Mouse (Mus musculus) G1E (cell line): Measurements from ENCODE around the gene Nmrk2. TPM values are rescaled to one million over a fixed set of nuclear protein-coding genes. Genes with fewer than 3 reads are reported as not detected.
"Not testable (repeated sequence)": the region's sequence is repeated elsewhere in the genome, so short reads cannot be mapped to it uniquely, and the experiment has no call there.

Experiments used
- ATAC-seq: 2 replicates; pipeline ENCODE4 v1.8.0; 2016; ENCODE audit warnings: mild to moderate bottlenecking; ENCODE audit not compliant: insufficient number of reproducible peaks, poor library complexity, low FRiP score, severe bottlenecking; ENCODE audit errors: extremely low read depth
- DNase-seq: peaks from one replicate; pipeline ENCODE4 v3.0.0; 2012; ENCODE audit warnings: low spot score
- H3K27me3 ChIP-seq: 2 replicates; pipeline ENCODE4 v1.6.1; 2012; ENCODE audit warnings: mild to moderate bottlenecking, low read length, inconsistent platforms; ENCODE audit not compliant: insufficient read depth
- H3K36me3 ChIP-seq: replicated peaks from 2 replicates; pipeline ENCODE3; 2012; ENCODE audit warnings: mild to moderate bottlenecking, inconsistent platforms
- H3K4me1 ChIP-seq: 2 replicates; pipeline ENCODE4 v1.6.1; 2012; ENCODE audit warnings: low read depth, low read length, inconsistent platforms, mixed read lengths; ENCODE audit not compliant: insufficient read depth
- H3K4me3 ChIP-seq: 2 replicates; pipeline ENCODE4 v1.5.1; 2012; ENCODE audit warnings: low read depth, mild to moderate bottlenecking, inconsistent platforms, low read length, moderate library complexity, mixed read lengths
- H3K9me3 ChIP-seq: replicated peaks from 2 replicates; pipeline ENCODE4 v1.6.1; 2012; ENCODE audit warnings: inconsistent platforms
- CTCF ChIP-seq: IDR thresholded peaks from 2 replicates; pipeline ENCODE4 v1.5.1; 2012; ENCODE audit warnings: low read depth, low read length, inconsistent platforms, mixed read lengths
- GATA1 ChIP-seq: IDR thresholded peaks from 2 replicates; pipeline ENCODE4 v1.6.1; 2012; ENCODE audit warnings: borderline replicate concordance, low read length, inconsistent platforms, mixed read lengths
- GATA2 ChIP-seq: IDR thresholded peaks from 2 replicates; pipeline ENCODE4 v1.6.1; 2012; ENCODE audit warnings: low read depth, low read length, inconsistent platforms, borderline replicate concordance
- POLR2AphosphoS5 ChIP-seq: IDR thresholded peaks from 2 replicates; pipeline ENCODE4 v1.6.1; 2012; ENCODE audit warnings: low read depth, low read length, inconsistent platforms; ENCODE audit not compliant: insufficient replicate concordance
- TAL1 ChIP-seq: conservative IDR thresholded peaks from 2 replicates; pipeline ENCODE4 v1.6.1; 2012; ENCODE audit warnings: low read depth, low read length, inconsistent platforms, mixed read lengths
- polyA plus RNA-seq: library from polyadenylated mRNA; stranded (reverse); fragments of >175 nt; gene quantifications from 2 replicates; pipeline ENCODE4 v1.2.3, GENCODE M21; 2012
- total RNA-seq, 2 experiments: library from RNA; stranded (forward) in 1 of 2; stranded (reverse) in 1 of 2; fragments of 200-1000 nt in 1 of 2; fragments of >200 nt in 1 of 2; fragmentation: Nextera tagmentation in 1 of 2; gene quantifications; 2 replicates each; pipeline ENCODE4 v1.2.3; 2014 to 2017

Gene Nmrk2
- total and polyA plus RNA-seq, 3 experiments: not detected

DNA sequence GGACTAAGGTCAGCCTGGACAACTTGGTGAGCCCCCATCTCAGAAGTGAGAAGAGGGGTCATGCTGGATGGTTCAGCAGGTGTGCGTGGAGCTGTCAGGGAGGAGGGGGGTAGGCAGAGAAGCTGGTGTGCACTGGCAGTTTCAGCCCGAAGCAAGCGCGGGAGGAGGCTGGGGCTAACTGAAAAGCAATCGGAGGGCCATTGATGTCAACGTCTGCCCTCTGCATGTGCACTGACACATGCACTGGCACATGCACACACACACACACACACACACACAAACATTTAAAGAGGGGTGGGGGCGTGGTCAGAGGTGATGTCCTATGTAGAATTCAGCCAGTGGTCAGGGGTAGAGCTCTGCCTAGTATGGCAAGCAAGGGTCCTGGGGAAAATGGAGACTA, 29.6 kb upstream of the Nmrk2 start:
- Histone ChIP-seq H3K9me3 (no peaks in the 10 kb centered on the region), H3K4me1 (peaks cover 21% of the 10 kb centered on the region), H3K27me3 (peaks cover 38% of the 10 kb centered on the region), H3K36me3 (peaks cover 14% of the 10 kb centered on the region), H3K4me3 (no peak overlapping the region)
- ATAC-seq: no peak
- TF ChIP-seq GATA1 (no peak), POLR2AphosphoS5 (no peak), TAL1 (no peak), GATA2 (no peak), CTCF (no peak)
- DNase-seq: no peak

DNA sequence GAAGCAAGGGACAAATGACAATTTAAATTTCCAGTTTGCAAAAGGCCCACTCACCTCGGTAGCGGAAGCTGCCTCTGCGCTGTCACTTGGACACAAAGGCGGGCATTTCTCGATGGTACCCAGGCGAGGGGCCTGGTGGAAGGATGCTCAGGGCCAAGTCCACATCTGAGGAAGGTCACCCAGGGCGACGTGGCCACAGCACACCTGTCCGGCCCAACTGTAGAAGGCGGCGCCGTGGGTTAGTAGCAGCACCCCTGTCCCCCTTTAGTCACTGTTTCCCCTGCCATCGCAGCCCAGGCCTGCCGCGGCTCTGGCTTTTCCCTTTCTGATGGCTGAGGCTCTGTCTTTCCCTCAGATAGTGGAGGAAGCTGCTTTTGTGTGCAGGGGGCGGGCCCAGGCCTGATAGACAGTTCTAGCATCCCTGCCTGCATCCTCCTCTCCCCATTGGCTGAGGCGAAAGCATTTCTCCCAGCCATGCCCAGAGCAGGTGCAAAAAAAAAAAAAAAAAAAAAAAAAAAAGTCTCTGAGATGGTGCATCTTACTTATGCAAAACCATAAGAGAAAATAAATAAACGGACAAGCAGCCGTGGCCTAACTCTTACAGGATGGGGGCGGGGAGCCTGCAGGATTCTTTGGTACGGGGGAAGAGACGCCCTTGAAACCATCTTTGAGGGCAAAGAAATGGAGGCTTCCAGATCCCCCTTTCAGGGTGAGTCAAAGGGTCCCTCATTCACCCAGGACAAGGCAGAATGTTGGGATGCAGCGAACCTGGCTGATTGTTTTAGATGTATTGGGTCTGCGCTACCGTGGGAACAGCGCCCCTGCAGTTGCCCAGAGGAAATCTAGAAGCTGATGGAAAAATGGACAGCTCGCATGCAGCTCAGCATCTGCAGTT, 28.8 kb upstream of the Nmrk2 start, which contains the start of gene Atcay:
TSS of gene Atcay (minus strand) at position 396 of the 895 bp plus-strand sequence.
- Histone ChIP-seq H3K36me3 (peaks cover 11% of the 10 kb centered on the region), H3K9me3 (no peaks in the 10 kb centered on the region), H3K4me3 (no peak within 1 kb of the TSS), H3K27me3 (peaks cover 37% of the 10 kb centered on the region), H3K4me1 (peaks cover 21% of the 10 kb centered on the region)
- ATAC-seq (no peak), DNase-seq (no peak)
- TF ChIP-seq GATA2 (no peak), CTCF (no peak), POLR2AphosphoS5 (no peak), GATA1 (no peak), TAL1 (no peak)

DNA sequence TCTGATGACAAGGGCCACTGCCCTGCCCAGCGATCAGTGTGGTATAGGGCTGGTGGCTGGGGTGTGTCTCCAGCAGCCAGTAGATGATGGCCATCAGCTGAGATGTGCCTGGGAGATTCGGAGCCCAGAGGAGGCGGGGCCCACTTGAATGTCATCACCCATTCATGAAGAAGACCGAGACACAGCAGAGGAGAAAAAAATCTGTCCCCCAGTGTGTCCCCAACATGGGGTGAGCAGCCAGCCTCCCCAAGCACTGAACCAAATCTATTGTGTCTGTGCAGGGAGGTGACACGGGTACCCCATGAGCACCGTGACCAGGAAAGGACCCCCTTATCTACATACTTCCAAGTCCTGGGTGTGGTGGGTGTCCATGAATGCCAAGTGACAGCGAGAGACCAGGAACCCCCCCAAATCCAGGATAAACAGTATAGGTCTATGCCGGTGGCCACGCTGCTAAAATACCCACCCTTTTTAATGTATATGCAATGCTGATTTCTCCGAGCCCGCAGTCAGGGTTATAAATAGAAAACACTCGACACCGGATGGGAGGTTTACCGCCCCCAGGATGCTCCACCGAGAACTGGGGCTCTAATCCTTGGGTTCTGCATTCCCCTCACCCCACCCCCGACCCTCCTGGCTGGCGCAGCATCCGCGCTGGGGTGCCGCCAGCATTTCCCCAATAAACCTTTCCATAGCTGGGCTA, 28.0 kb upstream of the Nmrk2 start:
- Histone ChIP-seq H3K27me3 (peaks cover 37% of the 10 kb centered on the region), H3K4me3 (no peak overlapping the region)

DNA sequence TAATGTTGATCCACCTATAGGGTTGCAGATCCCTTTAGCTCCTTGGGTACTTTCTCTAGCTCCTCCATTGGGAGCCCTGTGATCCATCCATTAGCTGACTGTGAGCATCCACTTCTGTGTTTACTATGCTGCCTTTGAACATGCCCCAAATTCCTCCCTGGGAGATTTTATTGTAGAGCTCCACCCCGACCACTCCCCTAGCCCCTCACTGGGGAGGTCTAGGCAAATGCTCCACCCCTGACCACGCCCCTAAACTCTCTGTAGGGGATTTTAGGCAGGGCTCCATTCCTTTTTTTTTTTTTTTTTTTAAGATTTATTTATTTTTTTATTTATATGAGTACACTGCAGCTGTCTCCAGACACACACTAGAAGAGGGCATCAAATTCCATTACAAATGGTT, 21.9 kb upstream of the Nmrk2 start:
- peaks cover 12% of the 10 kb centered on the region for H3K4me1 ChIP-seq
- H3K4me3 ChIP-seq, ATAC-seq, H3K9me3 ChIP-seq, DNase-seq, H3K36me3 ChIP-seq: not testable (repeated sequence)
- peaks cover 31% of the 10 kb centered on the region for H3K27me3 ChIP-seq

More for the DNA sequence above, 28.0 kb upstream of the Nmrk2 start:
- Histone ChIP-seq H3K9me3 (no peaks in the 10 kb centered on the region), H3K4me1 (peaks cover 21% of the 10 kb centered on the region), H3K36me3 (peaks cover 4% of the 10 kb centered on the region)
- no peak for ATAC-seq
- no peak for DNase-seq
- no peak for TF ChIP-seq TAL1
- no peak for TF ChIP-seq GATA2
- TF ChIP-seq CTCF: no peak
- no peak for TF ChIP-seq POLR2AphosphoS5
- TF ChIP-seq GATA1: no peak

DNA sequence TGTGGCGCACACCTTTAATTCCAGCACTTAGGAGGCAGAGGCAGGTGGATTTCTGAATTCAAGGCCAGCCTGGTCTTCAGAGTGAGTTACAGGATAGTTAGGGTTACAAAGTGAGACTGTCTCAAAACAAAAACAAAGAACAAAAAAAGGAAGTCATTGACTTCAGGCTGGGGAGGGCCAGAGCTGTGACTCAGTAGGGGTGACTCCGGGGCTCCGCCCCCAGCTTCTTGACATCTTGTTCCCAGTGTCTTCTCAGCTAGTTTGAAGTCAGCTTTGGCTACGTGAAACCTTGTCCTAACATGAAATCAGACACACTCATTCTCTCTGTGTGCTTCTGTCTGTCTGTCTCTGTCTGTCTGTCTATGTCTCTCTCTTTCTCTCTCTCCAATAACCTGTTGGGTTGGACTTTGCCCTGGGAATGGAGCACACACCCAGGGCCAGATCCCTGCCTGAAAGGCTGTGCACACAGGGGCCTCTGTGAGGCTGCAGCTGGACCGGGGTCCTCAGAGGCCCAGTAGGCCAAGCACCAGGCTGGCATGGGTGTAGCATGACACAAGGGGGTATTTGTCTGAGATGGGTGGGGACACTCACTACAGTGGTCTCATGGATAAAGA, 19.7 kb upstream of the Nmrk2 start:
- TF ChIP-seq GATA2 (no peak), GATA1 (no peak), POLR2AphosphoS5 (no peak), CTCF (no peak), TAL1 (no peak)
- Histone ChIP-seq H3K36me3 (no peaks in the 10 kb centered on the region), H3K9me3 (no peaks in the 10 kb centered on the region), H3K4me3 (no peak overlapping the region), H3K4me1 (peaks cover 18% of the 10 kb centered on the region), H3K27me3 (peaks cover 24% of the 10 kb centered on the region)
- ATAC-seq (no peak), DNase-seq (peak; percentile 49)

DNA sequence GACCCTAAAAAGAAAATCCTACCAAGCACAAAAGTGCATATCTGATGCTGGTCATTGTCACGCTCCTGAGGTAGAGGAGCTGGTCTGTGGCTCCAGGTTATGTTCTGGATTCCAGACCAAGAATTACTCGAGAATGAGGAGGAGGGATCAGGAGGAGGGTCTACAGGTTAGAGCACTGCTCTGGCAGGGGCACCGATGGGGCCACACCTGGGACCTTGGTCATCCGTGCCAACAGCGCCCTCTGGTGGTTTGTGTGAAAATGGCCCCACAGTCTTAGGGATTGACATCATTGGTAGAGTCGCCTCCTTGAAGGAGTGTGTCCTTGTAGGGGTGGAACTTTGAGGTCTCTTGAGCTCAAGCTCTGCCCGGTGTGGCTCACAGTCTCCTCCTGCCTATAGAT, 16.1 kb upstream of the Nmrk2 start:
- TF ChIP-seq GATA1 (no peak), CTCF (peak; percentile 75)
- DNase-seq (peak; percentile 59), ATAC-seq (no peak)

More for the DNA sequence above, 16.1 kb upstream of the Nmrk2 start:
- Histone ChIP-seq H3K27me3 (peaks cover 40% of the 10 kb centered on the region), H3K4me1 (peaks cover 18% of the 10 kb centered on the region), H3K9me3 (no peaks in the 10 kb centered on the region), H3K36me3 (no peaks in the 10 kb centered on the region), H3K4me3 (no peak overlapping the region)
